Mouse (Mus musculus): ENCODE data around the gene B3galt6.

Gene B3galt6

DNA sequence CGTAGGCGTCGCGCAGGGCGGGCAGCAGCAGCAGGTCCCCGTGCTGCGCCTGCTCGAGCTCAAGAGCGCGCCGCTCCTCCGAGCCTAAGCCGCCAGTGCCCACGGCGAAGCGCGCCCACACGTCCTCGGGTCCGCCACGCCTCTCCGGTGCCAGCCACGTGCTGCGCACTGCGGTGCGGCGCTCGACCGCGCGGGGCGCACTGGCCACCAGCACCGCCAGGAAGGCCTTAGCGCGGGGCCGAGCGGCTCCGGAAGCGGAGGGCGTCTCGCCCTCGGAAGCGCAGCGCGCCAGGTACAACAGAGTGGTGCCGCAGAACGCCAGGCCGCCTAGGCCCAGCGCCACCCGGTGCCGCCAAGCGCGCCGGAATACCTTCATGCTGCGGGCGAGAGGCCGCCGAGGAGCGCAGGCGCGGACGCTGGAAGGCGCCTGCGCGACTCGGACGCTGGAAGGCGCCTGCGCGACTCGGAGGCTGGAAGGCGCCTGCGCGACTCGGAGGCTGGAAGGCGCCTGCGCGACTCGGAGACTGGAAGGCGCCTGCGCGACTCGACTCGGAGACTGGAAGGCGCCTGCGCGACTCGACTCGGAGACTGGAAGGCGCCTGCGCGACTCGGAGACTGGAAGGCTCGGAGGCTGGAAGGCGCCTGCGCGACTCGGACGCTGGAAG is at the start of gene B3galt6, which contains the start of gene Sdf4:
B3galt6 (minus strand) TSS at position 409 of the 665 bp plus-strand sequence.
Sdf4 (plus strand) TSS at position 632 of the 665 bp plus-strand sequence.
- no peak for DNase-seq

DNA sequence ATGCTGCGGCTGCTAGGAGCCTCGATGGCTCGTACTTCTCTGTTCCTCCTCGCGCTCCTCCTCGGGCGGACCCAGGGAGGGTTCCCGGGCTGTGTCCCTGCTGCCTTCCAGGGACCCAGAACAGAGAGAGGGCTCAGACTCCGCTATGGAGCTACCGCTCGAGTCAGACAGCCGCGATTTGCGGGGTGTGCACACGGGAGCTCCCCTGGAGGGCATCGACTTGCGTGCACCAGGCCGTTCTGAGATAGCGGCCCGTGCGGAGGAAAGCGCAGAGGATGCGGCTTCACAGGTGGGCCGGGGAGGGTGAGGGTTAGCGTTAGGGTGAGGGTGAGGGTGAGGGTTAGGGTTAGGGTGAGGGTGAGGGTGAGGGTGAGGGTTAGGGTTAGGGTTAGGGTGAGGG is 42.5 kb upstream of the B3galt6 start:
- no peak for DNase-seq

DNA sequence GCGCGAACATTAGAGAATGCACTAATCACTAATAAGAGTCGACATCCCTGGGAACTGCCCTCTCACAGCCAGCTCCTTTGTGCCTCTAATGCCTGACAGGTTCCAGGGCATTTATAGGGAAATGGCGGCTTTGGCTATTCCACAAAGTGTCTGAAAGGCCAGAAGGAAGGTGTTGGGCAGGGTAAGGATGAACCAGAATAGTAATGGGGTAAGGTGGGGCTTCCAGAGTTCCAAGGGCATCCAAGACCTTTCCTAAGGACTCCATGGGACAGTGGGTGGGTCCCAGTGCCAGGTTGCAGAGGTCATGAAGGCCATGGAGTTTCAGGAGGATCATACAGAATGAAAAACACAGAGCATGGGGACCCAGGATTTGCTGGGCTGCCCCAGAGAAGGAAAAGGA is 41.9 kb upstream of the B3galt6 start:
- no peak for DNase-seq

DNA sequence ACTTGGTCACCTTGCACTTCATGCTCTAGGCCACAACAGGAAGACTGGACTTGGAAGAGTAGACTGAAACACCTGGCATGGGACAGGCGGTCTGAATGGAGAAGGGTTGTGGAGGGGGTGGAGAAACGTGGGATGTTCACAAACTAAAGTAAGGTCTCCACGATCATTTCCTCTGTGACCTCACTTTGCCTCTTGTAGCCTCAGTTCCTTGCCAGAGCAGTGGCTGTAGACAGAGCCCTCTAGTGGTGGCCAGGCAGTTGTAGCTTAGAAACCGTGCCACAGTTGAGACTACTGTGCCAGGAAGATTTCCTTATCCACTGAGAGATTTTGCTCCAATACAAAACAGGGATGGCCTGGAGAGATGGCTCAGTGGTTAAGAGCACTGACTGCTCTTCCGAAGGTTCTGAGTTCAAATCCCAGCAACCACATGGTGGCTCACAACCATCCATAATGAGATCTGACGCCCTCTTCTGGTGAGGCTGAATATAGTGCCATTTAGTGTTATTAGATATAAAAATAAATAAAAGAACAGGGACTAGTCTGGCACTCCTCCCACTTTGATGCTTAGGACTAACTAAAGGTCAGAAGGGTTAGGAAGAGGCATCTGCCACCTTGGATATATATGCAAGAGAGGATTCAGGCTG is 41.1 kb upstream of the B3galt6 start:
- DNase-seq, result peak; percentile 60

DNA sequence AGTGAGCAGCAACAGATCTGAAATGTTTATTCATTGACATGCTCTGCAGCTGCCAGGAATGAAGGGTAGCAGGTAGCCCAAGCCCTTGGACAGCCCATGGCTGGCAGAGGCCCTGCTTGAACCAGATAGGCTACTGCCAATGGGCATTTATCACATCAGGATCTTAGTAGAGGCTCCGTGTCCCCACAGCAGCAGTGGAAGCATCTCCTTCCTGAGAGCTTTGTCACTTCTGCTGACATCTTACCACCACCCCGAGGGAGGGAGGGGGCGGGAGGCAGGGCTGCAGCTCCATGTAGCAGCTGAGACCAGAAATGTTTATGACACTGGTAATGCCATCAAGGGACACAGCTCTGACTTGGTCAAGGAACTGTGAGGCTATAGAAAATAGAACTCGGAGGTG is 40.4 kb upstream of the B3galt6 start:
- peak; percentile 34 for DNase-seq

DNA sequence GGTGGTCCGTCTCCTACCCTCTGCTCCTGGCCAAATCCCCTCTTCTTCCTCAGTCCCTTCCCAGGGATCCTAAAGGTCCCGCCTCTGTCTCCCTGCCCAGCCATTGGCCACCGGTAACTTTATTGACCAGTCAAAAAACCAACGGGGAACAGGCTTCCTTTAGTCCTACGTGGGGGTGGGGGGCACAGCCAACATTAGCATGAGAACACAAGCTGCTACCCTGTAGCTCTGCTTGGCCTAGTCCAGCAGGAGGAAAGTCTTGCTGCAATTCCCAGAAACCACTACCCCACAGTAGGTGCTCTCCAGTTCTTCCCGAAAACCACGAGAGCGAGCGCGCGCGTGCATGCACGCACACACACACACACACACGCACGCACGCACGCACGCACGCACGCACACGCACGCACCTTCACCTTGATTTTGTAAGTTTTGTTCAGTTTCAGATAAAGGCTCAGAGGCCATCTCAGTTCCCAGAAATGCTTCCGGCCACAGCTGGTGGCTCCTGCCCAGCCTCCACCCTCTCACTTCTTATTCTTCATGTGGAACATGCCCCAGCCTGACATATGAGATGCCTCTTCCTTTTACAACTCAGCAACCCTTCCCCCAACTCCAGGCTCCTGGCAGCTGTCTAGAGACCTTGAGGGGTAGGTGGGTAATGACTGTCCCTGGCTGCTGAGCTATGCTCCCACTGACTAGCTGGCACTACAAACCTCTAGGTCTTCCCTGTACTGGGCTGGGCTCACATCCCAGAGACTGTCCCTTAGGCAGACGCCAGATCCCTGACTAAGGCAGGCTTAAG is 39.3 kb upstream of the B3galt6 start:
- peak; percentile 90 for DNase-seq

DNA sequence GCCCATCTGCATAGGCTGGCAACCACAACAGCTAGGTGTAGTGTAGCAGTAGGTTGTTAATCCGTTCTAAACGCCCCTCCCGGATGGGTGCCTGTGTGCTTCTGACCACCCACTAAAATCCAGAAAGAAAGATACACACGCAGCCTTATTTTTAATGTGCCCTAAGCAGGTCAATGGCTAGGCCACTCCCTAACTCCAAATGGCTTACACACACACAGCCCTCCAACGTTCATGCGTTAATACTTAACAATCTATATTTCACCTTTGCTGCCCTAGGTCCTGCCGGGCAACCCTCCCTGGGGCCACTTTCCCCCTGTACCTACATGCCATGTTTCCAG is 38.8 kb upstream of the B3galt6 start:
- DNase-seq, result no peak

DNA sequence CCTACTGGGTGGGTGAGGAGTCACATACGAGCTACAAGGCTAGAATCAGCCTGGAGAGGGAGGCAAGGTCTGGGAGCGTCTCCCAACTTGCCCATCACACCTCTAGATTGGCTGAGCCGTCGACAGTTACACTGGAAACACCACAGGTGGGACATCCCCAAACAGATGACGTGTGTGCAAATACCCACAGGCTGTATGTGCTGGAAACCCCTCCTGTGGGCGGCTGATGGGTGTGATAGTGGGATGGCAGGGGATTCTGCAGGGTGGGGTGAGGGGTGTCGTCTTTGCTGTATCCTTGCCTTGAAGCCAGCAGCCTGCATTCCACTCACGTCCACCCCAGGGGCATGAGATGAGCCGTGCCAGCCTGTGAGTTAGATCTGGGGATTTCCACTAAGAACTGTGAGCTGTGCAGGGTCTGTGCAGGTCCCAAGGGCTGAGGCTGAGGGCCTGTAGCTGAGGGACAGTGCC is 38.2 kb upstream of the B3galt6 start:
- peak; percentile 50 for DNase-seq

DNA sequence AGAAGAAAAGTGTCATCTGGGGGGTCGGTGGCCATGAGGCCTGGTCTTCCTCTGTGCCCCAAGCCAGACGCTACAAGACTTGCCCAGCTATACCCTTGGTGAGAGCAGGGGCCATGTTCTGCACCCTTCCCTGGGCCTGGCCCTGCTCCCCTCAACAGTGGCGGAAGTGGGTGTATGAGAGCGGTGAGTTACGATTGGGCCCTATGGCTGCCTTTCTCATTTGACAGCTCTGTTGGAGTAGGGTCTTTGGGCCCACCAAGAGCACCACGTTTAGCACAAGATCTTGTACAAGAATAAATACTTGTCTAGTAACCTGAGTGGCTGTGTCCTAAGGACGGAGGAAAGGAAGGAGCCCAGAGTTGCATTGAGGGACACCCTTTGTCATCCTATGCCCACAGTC is 36.1 kb upstream of the B3galt6 start:
- no peak for DNase-seq

DNA sequence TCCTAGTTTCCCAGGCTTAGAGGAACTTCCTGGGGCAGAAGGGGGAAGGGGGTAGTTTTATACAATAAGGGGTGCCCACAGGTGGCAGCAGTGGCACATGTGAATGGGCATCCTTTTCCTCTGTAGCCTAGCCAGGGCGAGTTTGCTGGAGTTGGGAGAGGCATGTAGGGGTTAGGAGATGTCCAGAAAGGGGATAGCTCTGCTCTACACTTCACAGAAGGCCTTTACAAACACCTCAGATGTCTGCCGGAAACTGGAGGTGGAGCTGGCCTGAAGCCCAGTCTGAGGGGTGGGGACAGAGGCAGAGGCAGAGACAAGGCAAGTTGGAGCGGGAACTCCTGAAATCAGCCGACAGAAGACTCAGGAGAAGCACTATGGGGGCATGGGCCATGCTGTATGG is 33.6 kb upstream of the B3galt6 start, which contains the start of gene Tnfrsf18:
Tnfrsf18 (plus strand) TSS at position 152 of the 400 bp plus-strand sequence.
- peak; percentile 30 for DNase-seq

DNA sequence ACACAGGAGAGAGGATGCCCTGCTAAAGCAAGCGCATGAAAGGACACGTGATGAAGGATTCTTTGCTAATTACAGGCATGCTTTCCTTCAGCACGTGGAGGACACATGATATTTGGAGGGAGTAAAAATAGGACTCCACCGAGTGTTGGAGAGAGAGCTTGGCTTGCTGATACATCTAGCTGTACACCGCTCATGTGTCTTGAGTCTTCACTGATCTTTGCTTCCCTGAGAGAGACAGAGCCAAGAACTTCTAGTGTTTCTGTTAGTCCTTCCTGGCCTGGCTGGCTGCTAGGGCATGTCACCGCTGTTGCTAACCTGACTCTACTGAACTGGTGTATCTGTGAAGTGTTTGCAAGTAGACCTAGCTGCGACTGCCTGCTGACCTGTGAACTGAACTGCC is 31.7 kb upstream of the B3galt6 start:
- DNase-seq, result no peak

DNA sequence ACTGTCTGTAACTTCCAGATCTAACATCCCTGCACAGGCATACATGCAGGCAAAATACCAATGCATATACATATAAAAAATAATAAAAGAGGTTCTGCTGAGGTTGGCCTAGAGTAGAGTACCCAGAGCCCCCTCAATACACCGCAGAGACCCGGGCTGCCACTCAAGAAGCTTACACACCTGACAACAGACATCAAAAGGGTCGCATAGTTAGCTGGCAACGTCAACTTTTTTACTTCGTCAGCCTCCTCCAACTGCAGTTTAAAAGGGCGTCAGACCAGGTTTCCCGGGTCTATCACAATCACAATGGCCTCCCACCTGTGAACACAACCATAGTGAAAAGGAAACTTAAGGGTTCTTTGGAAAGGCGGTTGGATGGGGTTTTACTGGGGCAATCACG is 31.1 kb upstream of the B3galt6 start:
- DNase-seq, result no peak

DNA sequence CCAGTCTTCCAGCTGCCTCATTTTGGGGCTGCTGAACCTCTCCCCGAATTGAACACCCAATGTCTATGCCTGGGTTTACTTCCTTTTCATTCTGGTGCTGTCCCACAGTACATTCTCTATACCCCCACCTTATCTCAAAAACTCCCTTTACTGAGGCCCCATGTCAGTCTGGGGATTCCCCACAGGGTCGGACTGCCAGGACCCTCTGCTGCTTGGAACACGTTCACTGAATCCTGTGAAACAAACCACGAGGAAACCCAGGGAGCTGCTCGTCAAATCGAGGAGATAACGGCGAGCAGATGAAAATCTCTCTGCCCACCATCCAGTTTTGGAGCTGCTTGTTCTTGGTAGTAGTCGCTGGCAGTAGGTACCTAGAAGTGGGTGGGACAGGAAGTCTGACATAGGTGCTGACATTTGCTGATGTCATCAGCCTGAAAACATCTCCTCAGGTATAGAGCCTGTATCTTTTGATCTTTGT is 29.5 kb upstream of the B3galt6 start:
- no peak for DNase-seq

DNA sequence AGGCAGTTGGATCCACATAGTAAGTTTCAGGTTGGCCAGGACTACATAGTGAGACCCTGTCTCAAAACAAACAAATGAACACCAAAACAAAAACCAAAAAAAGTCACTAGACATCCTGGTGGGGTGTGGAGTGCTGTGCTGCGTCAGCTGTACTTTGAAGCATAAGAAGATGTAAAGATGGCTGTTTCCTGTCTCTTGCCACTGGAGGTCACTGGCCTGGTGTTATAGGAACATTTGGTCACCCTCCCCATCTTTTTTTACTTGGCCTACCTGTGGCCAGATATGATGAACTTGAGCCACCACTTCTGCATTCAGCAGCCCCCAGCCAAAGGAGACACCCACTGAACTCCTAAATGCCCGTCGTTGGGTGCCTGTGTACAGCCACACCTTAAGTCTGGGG is 28.9 kb upstream of the B3galt6 start:
- DNase-seq, result no peak

DNA sequence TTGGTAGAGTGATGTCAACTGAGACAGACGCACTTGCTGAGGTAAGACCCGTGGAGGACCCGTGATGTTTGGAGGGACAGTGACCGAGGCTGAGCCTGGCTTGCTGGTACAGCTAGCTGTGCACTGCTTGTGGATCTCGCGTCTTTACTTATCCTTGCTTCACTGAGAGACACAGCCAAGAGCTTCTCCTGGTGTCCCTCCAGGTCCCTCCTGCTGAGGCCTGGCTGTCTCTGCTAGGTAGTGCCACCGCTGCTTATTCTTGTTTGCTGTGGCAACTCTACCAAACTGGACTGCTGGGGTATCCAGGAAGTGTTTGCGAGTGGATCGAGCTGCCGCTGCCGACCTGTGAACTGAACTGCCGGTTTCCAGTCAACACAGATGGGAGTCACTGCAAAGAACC is 27.3 kb upstream of the B3galt6 start:
- DNase-seq, result no peak

DNA sequence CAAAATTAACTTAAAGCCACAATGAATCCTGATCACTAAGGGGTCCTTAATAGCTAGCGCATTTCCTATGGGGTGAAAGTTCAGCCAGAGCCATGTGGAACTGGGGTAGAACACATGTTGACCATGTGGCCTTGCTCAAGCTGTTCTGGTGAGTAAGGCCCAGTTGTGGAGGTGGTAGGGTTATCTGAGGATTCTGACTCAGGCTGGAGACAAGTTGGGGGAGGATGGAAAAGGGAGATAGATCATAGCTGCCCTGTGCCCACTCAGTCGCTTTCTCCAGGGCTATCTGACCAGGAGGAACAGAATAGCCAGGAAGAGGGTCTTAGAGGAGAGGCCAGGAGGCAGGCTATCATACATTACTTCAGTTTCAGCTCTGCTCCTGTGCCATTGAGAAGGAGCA is 22.0 kb upstream of the B3galt6 start:
- no peak for DNase-seq

DNA sequence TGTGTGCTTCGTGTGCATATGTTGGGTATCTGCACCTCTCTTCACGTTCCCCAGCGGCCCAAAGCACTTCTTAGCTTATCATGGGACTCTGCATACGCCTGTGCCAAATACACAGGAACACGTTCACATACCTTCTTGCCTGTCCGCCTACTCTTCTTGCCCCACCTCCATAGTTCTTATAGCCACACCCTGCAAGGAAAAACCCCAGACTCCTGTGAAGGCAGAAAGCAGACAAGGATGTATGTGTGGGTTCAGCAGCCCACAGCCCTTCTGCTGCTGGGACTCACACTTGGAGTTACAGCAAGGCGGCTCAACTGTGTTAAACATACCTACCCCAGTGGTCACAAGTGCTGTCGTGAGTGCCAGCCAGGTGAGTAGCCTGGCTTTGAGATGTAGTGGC is 21.2 kb upstream of the B3galt6 start, which contains the start of gene Tnfrsf4:
Tnfrsf4 (plus strand) TSS at position 207 of the 400 bp plus-strand sequence.
- DNase-seq, result no peak

DNA sequence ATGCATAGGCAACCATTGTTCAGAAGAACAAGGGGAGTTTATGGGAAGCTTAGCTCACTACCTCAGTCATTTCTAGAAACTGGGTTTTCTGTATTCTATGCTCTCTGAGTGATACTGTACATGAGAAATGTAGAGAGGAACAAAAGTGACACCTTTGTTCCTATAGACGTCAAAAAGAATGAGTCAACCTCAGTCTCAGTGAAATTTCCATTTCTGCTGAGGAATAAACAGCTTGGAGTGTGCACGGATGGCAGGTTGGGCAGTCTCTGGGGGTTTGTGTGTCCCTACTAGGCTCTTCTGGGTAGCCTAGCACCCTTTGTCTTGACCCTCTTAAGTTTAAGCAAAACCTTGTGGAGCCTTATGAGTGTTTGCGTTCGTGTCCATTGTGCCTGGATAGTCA is 15.9 kb upstream of the B3galt6 start:
- DNase-seq, result no peak

DNA sequence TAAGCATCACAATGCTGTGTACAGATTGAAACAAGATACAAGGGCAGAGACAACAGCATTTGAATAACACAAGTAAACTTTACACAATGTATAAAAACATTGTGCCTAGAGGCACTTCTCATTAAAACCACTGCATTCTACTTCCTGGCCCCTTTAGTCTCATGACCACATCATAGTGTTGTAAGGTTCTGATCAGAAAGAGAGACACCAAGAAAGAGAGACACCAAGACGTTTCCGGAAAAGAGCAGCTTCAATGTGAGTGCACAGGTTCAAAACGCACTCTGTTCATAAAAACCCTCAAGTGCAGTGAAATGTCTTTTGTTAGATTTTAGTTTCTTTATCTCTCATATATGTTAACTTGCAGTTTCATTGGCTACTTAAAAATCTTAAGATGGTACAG is 11.7 kb upstream of the B3galt6 start:
- DNase-seq, result no peak

DNA sequence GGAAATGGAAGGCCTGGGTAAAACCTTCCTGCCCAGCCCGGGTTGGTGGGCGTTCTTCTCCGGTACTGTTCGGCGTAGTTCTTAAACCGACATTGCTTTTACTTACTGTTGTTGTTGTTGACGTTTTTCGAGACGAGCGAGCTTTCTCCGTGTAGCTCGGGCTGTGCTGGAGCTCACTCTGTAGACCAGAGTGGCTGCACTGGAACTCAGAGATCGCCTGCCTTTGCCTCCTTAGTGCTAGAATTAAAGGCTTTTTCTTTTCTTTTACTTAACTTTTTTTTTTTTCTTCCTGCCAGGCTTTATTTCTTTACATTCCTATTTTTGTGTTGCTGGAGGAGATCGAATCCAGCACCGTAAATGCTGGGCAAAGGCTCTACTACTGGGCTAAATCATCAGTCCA is 1.2 kb upstream of the B3galt6 start:
- no peak for DNase-seq

DNA sequence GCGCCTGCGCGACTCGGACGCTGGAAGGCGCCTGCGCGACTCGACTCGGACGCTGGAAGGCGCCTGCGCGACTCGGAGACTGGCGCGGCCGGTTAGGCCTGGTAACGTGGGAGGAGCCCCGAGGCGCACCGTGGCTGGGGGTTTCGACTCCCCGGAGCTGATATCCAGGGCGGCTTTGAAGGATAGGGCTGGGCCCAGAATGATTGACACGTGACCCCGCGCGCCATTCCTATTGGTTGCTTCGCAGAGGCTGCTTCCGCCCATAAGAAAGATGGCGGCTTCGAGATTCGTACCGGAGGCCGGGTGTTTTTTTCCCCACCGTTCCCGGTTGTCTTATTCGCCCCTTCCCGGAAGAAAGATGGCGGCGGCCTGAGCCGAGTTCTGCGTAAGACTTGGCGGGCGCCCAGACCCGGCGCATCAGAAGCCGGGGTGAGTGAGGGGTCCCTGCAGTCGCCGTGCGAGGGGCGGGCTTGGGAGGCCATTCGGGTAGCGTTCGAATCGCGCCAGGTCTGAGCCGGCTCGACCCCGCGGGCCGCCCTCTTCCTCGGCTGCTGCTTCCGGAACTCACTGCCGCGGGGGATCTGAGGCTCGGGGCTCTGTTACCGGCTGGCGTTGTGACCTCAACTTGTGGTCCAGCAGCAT is 578 bp upstream of the B3galt6 start:
- peak; percentile 98 for DNase-seq

DNA sequence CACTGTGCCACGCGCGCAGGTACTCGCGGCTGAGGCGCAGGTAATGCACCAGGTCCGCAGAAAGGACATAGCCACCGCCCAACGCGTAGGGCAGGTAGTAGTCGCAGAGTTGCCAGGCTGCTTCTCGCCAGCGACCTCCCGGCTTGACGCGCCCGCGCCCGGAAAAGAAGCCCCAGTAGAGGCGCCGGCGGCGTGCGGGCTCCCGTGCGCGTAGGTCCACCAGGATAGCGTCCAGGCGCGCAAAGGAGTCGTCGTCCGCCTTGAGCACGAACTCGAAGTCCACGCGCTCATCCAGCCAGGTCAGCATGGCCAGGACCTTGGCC is 580 bp downstream of the B3galt6 start:
- no peak for DNase-seq

DNA sequence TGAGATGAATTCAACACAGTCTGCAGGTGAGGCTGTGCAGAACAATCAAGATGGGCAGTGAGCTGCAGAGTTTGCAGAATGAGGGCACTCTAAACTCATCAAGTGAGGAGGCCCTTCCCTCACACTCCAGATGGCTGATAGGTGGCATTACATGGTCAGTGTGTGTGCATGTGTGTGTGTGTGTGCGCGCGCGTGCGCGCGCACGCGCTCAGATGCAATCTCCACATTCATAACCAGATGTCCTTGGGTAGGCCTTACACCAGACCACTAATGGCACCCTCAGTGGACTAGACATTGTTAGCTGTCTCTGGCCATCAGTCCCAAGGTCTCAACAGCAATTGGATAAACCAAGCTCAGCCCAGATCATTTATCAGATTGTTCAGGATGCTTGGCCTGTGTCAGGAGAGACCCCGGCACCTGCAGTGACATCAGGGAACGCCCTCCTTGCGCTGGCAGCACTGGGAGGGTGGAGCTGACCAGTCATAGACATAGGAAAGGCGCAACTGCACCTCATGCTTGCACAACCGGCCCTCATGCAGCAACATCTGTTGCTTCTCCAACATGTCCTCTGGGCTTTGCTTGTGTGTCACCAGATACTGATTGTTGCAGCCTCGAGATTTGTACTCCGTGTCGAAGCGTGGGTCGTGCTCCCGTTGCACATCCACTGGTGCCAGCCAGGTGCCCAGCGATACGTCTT is 1.1 kb downstream of the B3galt6 start:
- DNase-seq, result peak; percentile 76

All from cerebellum, adult 9-11 months (tissue).